Mouse (Mus musculus) thymus, postnatal 0 days (tissue): Measurements from ENCODE around the gene Zmpste24. TPM values are rescaled to one million over a fixed set of nuclear protein-coding genes. Genes with fewer than 3 reads are reported as not detected.
"Not testable (repeated sequence)": the region's sequence is repeated elsewhere in the genome, so short reads cannot be mapped to it uniquely, and the experiment has no call there.

Source experiments
- DNase-seq: peaks from one replicate; pipeline ENCODE4 v3.0.0-alpha.2; 2015; ENCODE audit warnings: low spot score
- polyA plus RNA-seq: library from polyadenylated mRNA; unstranded; fragments of >200 nt; fragmentation: Nextera tagmentation; extraction: Ambion mirVana; gene quantifications from 2 replicates; pipeline ENCODE4 v1.2.1, GENCODE M21; 2015

Zmpste24 gene
- polyA plus RNA-seq, result 49.0 and 50.2 TPM in 2 replicates

- peak; percentile 93 for DNase-seq
Observed at GRCm38 (mm10) chr4:121097650-121098378, at the start of gene Zmpste24. Gene Zmpste24, minus strand, starts transcription at chr4:121098241.

GRCm38 (mm10) chr4:121109126-121109525, 11.1 kb upstream of the Zmpste24 start, which contains the start of gene Tmco2:
Gene Tmco2, minus strand, starts transcription at chr4:121109226.
- no peak for DNase-seq

GRCm38 (mm10) chr4:121103304-121103703, 5.3 kb upstream of the Zmpste24 start:
- no peak for DNase-seq

GRCm38 (mm10) chr4:121090211-121090610, 7.8 kb downstream of the Zmpste24 start:
- no peak for DNase-seq

GRCm38 (mm10) chr4:121088696-121089095, 9.3 kb downstream of the Zmpste24 start:
- no peak for DNase-seq

GRCm38 (mm10) chr4:121084506-121084905, 13.5 kb downstream of the Zmpste24 start:
- DNase-seq, result no peak

- no peak for DNase-seq
Observed at GRCm38 (mm10) chr4:121080395-121080794, 17.6 kb downstream of the Zmpste24 start.

GRCm38 (mm10) chr4:121077915-121078646, 20.0 kb downstream of the Zmpste24 start:
- no peak for DNase-seq

- no peak for DNase-seq
Observed at GRCm38 (mm10) chr4:121074250-121074649, 23.8 kb downstream of the Zmpste24 start.

- DNase-seq, result no peak
Observed at GRCm38 (mm10) chr4:121065336-121065735, 32.7 kb downstream of the Zmpste24 start.

- not testable (repeated sequence) for DNase-seq
Observed at GRCm38 (mm10) chr4:121059218-121059617, 38.8 kb downstream of the Zmpste24 start.

- DNase-seq, result no peak
Observed at GRCm38 (mm10) chr4:121057032-121057431, 41.0 kb downstream of the Zmpste24 start.

- peak; percentile 30 for DNase-seq
Observed at GRCm38 (mm10) chr4:121056342-121056741, 41.7 kb downstream of the Zmpste24 start.

- no peak for DNase-seq
Observed at GRCm38 (mm10) chr4:121052454-121053323, 45.4 kb downstream of the Zmpste24 start.

GRCm38 (mm10) chr4:121051863-121052262, 46.2 kb downstream of the Zmpste24 start:
- DNase-seq, result no peak

GRCm38 (mm10) chr4:121042946-121043345, 55.1 kb downstream of the Zmpste24 start:
- DNase-seq, result no peak

- DNase-seq, result no peak
Observed at GRCm38 (mm10) chr4:121042472-121042871, 55.6 kb downstream of the Zmpste24 start.

- peak; percentile 69 for DNase-seq
Observed at GRCm38 (mm10) chr4:121040897-121041671, 57.0 kb downstream of the Zmpste24 start.

GRCm38 (mm10) chr4:121040323-121040722, 57.7 kb downstream of the Zmpste24 start:
- DNase-seq, result no peak

- DNase-seq, result no peak
Observed at GRCm38 (mm10) chr4:121039331-121040115, 58.5 kb downstream of the Zmpste24 start, which contains the start of gene Col9a2. Gene Col9a2, plus strand, starts transcription at chr4:121039385.
